Mouse (Mus musculus): ENCODE measurements around the gene Gm10273.

The Gm10273 gene

GRCm38 (mm10) chr10:59403793-59404149 is 8.3 kb downstream of the Gm10273 start:
- DNase-seq = peak; percentile 79

- no peak for DNase-seq
These were observed 13.1 kb downstream of the Gm10273 start for GRCm38 (mm10) chr10:59408499-59408898.

GRCm38 (mm10) chr10:59410264-59410663 is 14.8 kb downstream of the Gm10273 start:
- DNase-seq = peak; percentile 64

- no peak for DNase-seq
These were observed 18.3 kb downstream of the Gm10273 start for GRCm38 (mm10) chr10:59413711-59414110.

GRCm38 (mm10) chr10:59416623-59417022 is 21.2 kb downstream of the Gm10273 start:
- DNase-seq = peak; percentile 84

GRCm38 (mm10) chr10:59419516-59419915 is 24.1 kb downstream of the Gm10273 start:
- DNase-seq = peak; percentile 53

GRCm38 (mm10) chr10:59424453-59424852 is 29.0 kb downstream of the Gm10273 start:
- peak; percentile 40 for DNase-seq

GRCm38 (mm10) chr10:59425369-59425768 is 29.9 kb downstream of the Gm10273 start:
- DNase-seq = peak; percentile 97

- peak; percentile 54 for DNase-seq
These were observed 30.9 kb downstream of the Gm10273 start for GRCm38 (mm10) chr10:59426371-59426770.

GRCm38 (mm10) chr10:59429448-59430135 is 34.2 kb downstream of the Gm10273 start:
- DNase-seq = peak; percentile 87

GRCm38 (mm10) chr10:59430701-59431218 is 35.3 kb downstream of the Gm10273 start:
- DNase-seq = no peak

- DNase-seq = no peak
These were observed 40.3 kb downstream of the Gm10273 start for GRCm38 (mm10) chr10:59435746-59436145.

GRCm38 (mm10) chr10:59438651-59439050 is 43.2 kb downstream of the Gm10273 start:
- DNase-seq = peak; percentile 83

GRCm38 (mm10) chr10:59439508-59439931 is 44.1 kb downstream of the Gm10273 start:
- peak; percentile 94 for DNase-seq

GRCm38 (mm10) chr10:59440177-59440576 is 44.7 kb downstream of the Gm10273 start:
- DNase-seq = peak; percentile 84

GRCm38 (mm10) chr10:59441735-59442134 is 46.3 kb downstream of the Gm10273 start, which contains the start of gene Oit3:
Oit3 (minus strand) TSS chr10:59441778.
- DNase-seq = peak; percentile 54

GRCm38 (mm10) chr10:59443212-59443611 is 47.8 kb downstream of the Gm10273 start:
- DNase-seq = peak; percentile 86

GRCm38 (mm10) chr10:59444106-59444505 is 48.7 kb downstream of the Gm10273 start:
- no peak for DNase-seq

- peak; percentile 81 for DNase-seq
These were observed 49.2 kb downstream of the Gm10273 start for GRCm38 (mm10) chr10:59444635-59445034.

Data from heart, adult 11 months (tissue).